Mouse (Mus musculus): ENCODE measurements around the gene Hist1h2ad. TPM values are rescaled to one million over a fixed set of nuclear protein-coding genes. Genes with fewer than 3 reads are reported as not detected.
A peak's percentile ranks its signal among the peaks of the same experiment; 100 is the strongest.

The Hist1h2ad gene
- total and polyA plus RNA-seq, 2 experiments from 2014 or later = 232 TPM; not detected in 1

- H3K27ac ChIP-seq (ENCODE audit: low read depth, low read length) = no peak overlapping the region
- no peak overlapping the region for H3K9ac ChIP-seq (replicated peaks; ENCODE audit: low read length, poor library complexity, severe bottlenecking)
- no peaks in the 10 kb centered on the region for H3K9me3 ChIP-seq (ENCODE audit: low read length)
- no peak for TF ChIP-seq CTCF (IDR thresholded peaks at IDR 0.05)
- H3K4me1 ChIP-seq (ENCODE audit: insufficient read depth, low read length) = 0 out of 2 replicates have a peak, but pooled peaks cover 8% of the 10 kb centered on the region
- H3K27me3 ChIP-seq (ENCODE audit: insufficient read depth, low read length) = no peaks in the 10 kb centered on the region
- peak overlapping the region; percentile 53 for H3K4me2 ChIP-seq (ENCODE audit: low read depth, low read length, poor library complexity, severe bottlenecking)
- WGBS = 10% methylated on average over 7 of the region's 7 CpGs
- DNase-seq (ENCODE audit: low spot score) = no peak
- no peak for ATAC-seq (ENCODE audit: low FRiP score)
- peak overlapping the region; percentile 38 for H3K4me3 ChIP-seq (ENCODE audit: low read depth, low read length)
- no peaks in the 10 kb centered on the region for H3K36me3 ChIP-seq (ENCODE audit: insufficient read depth, low read length)
Observed at GRCm38 (mm10) chr13:23576351-23576881, 2.2 kb downstream of the Hist1h2ad start.

- H3K4me3 ChIP-seq (ENCODE audit: low read depth, low read length) = no peak overlapping the region
- H3K9ac ChIP-seq (replicated peaks; ENCODE audit: low read length, poor library complexity, severe bottlenecking) = no peak overlapping the region
- 0 out of 2 replicates have a peak overlapping the region, but pooled peaks have one; percentile 53 for H3K4me2 ChIP-seq (ENCODE audit: low read depth, low read length, poor library complexity, severe bottlenecking)
- peaks cover 10% of the 10 kb centered on the region; the same call in 1 of the 2 replicates for H3K4me1 ChIP-seq (ENCODE audit: insufficient read depth, low read length)
- H3K27ac ChIP-seq (ENCODE audit: low read depth, low read length) = no peak overlapping the region
- no peak for TF ChIP-seq CTCF (IDR thresholded peaks at IDR 0.05)
- H3K9me3 ChIP-seq (ENCODE audit: low read length) = no peaks in the 10 kb centered on the region
- ATAC-seq (ENCODE audit: low FRiP score) (no peak), DNase-seq (ENCODE audit: low spot score) (no peak)
- no peaks in the 10 kb centered on the region for H3K36me3 ChIP-seq (ENCODE audit: insufficient read depth, low read length)
- WGBS = 55% methylated on average over 6 of the region's 6 CpGs
- H3K27me3 ChIP-seq (ENCODE audit: insufficient read depth, low read length) = no peaks in the 10 kb centered on the region
Observed at GRCm38 (mm10) chr13:23576906-23577639, 2.9 kb downstream of the Hist1h2ad start.

- H3K4me3 ChIP-seq (ENCODE audit: low read depth, low read length) = no peak overlapping the region
- H3K9me3 ChIP-seq (ENCODE audit: low read length) = no peaks in the 10 kb centered on the region
- H3K4me2 ChIP-seq (ENCODE audit: low read depth, low read length, poor library complexity, severe bottlenecking) = no peak overlapping the region
- H3K27ac ChIP-seq (ENCODE audit: low read depth, low read length) = no peak overlapping the region
- no peak overlapping the region for H3K9ac ChIP-seq (replicated peaks; ENCODE audit: low read length, poor library complexity, severe bottlenecking)
- no peaks in the 10 kb centered on the region for H3K36me3 ChIP-seq (ENCODE audit: insufficient read depth, low read length)
- no peaks in the 10 kb centered on the region for H3K27me3 ChIP-seq (ENCODE audit: insufficient read depth, low read length)
- 98% methylated on average over 1 of the region's 1 CpGs for WGBS
- DNase-seq (ENCODE audit: low spot score) (no peak), ATAC-seq (ENCODE audit: low FRiP score) (no peak)
- H3K4me1 ChIP-seq (ENCODE audit: insufficient read depth, low read length) = peaks cover 10% of the 10 kb centered on the region; the same call in 1 of the 2 replicates
- TF ChIP-seq CTCF (IDR thresholded peaks at IDR 0.05) = no peak
Observed at GRCm38 (mm10) chr13:23577835-23578234, 3.7 kb downstream of the Hist1h2ad start.

GRCm38 (mm10) chr13:23581408-23582218 lies 7.4 kb downstream of the Hist1h2ad start, which contains the start of gene Hist1h4d:
Gene Hist1h4d, plus strand, starts transcription at chr13:23581598.
- no peak for TF ChIP-seq CTCF (IDR thresholded peaks at IDR 0.05)
- Histone ChIP-seq H3K4me2 (ENCODE audit: low read depth, low read length, poor library complexity, severe bottlenecking) (peak within 1 kb of the TSS; percentile 83), H3K4me3 (ENCODE audit: low read depth, low read length) (peak within 1 kb of the TSS; percentile 44), H3K9me3 (ENCODE audit: low read length) (no peaks in the 10 kb centered on the region), H3K4me1 (ENCODE audit: insufficient read depth, low read length) (peaks cover 3% of the 10 kb centered on the region; the same call in 1 of the 2 replicates), H3K27me3 (ENCODE audit: insufficient read depth, low read length) (no peaks in the 10 kb centered on the region), H3K9ac (replicated peaks; ENCODE audit: low read length, poor library complexity, severe bottlenecking) (peak within 1 kb of the TSS; percentile 46), H3K27ac (ENCODE audit: low read depth, low read length) (peak within 1 kb of the TSS; percentile 59), H3K36me3 (ENCODE audit: insufficient read depth, low read length) (no peaks in the 10 kb centered on the region)
- DNase-seq (ENCODE audit: low spot score) = peak; percentile 99
- peak; percentile 89 for ATAC-seq (ENCODE audit: low FRiP score)
- WGBS = under 1% methylated on average over 42 of the region's 43 CpGs

- no peak for TF ChIP-seq CTCF (IDR thresholded peaks at IDR 0.05)
- ATAC-seq (ENCODE audit: low FRiP score) (no peak), DNase-seq (ENCODE audit: low spot score) (no peak)
- 5% methylated on average over 6 of the region's 6 CpGs for WGBS
- H3K9ac ChIP-seq (replicated peaks; ENCODE audit: low read length, poor library complexity, severe bottlenecking) = no peak overlapping the region; the same call in 1 of the 2 replicates
- no peaks in the 10 kb centered on the region for H3K9me3 ChIP-seq (ENCODE audit: low read length)
- no peaks in the 10 kb centered on the region for H3K27me3 ChIP-seq (ENCODE audit: insufficient read depth, low read length)
- H3K36me3 ChIP-seq (ENCODE audit: insufficient read depth, low read length) = no peaks in the 10 kb centered on the region
- peaks cover 3% of the 10 kb centered on the region; the same call in 1 of the 2 replicates for H3K4me1 ChIP-seq (ENCODE audit: insufficient read depth, low read length)
- peak overlapping the region; percentile 59; the same call in 1 of the 2 replicates for H3K27ac ChIP-seq (ENCODE audit: low read depth, low read length)
- peak overlapping the region; percentile 83 for H3K4me2 ChIP-seq (ENCODE audit: low read depth, low read length, poor library complexity, severe bottlenecking)
- peak overlapping the region; percentile 44 for H3K4me3 ChIP-seq (ENCODE audit: low read depth, low read length)
Observed at GRCm38 (mm10) chr13:23582219-23583056, 8.3 kb downstream of the Hist1h2ad start.
